Mouse (Mus musculus) liver, postnatal 0 days (tissue): ENCODE results near the gene Myh9.

Experiments
- CTCF ChIP-seq: sonication (generic); IDR thresholded peaks from 2 replicates; pipeline ENCODE4 v1.5.1; 2016; ENCODE audit warnings: antibody characterized with exemption, low read depth
- EP300 ChIP-seq: IDR thresholded peaks from 2 replicates; pipeline ENCODE4 v1.6.1; 2016; ENCODE audit warnings: antibody characterized with exemption, low read depth, mild to moderate bottlenecking

GRCm38 (mm10) chr15:77849572-77850229 is 7.7 kb upstream of the Myh9 start:
- no peak for TF ChIP-seq CTCF
- no peak for TF ChIP-seq EP300
